Mouse (Mus musculus) kidney, postnatal 0 days (tissue): ENCODE results near the gene Sh3bp5. TPM values are rescaled to one million over a fixed set of nuclear protein-coding genes. Genes with fewer than 3 reads are reported as not detected.

Experiments used
- ATAC-seq: fragments of 200-750 bp; cut with Nextera tagmentation; replicated peaks from 2 replicates; pipeline ENCODE4 v1.8.0; 2017; ENCODE audit warnings: low read depth, moderate number of reproducible peaks, moderate TSS enrichment, moderate library complexity; ENCODE audit not compliant: low FRiP score
- DNase-seq: peaks from one replicate; pipeline ENCODE4 v3.0.0-alpha.2; 2016; ENCODE audit warnings: low spot score
- H3K27ac ChIP-seq: fragments of 300-500 bp; sonication (generic); 2 replicates; pipeline ENCODE4 v1.5.1; 2014; ENCODE audit warnings: mild to moderate bottlenecking
- H3K27me3 ChIP-seq: fragments of 300-500 bp; sonication (generic); 2 replicates; pipeline ENCODE4 v1.6.1; 2014; ENCODE audit warnings: low read length, mixed read lengths; ENCODE audit not compliant: insufficient read depth
- H3K36me3 ChIP-seq: fragments of 300-500 bp; sonication (generic); 2 replicates; pipeline ENCODE4 v1.6.1; 2014; ENCODE audit warnings: low read length, mixed read lengths; ENCODE audit not compliant: insufficient read depth
- H3K4me1 ChIP-seq: fragments of 300-500 bp; sonication (generic); replicated peaks from 2 replicates; pipeline ENCODE4 v1.6.1; 2014; ENCODE audit warnings: antibody characterized with exemption, low read length, mixed read lengths; ENCODE audit not compliant: insufficient read depth
- H3K4me2 ChIP-seq: fragments of 300-500 bp; sonication (generic); 2 replicates; pipeline ENCODE4 v1.6.1; 2014; ENCODE audit warnings: mild to moderate bottlenecking, low read length, moderate library complexity, mixed read lengths
- H3K4me3 ChIP-seq: fragments of 300-500 bp; sonication (generic); replicated peaks from 2 replicates; pipeline ENCODE4 v1.5.1; 2014; ENCODE audit warnings: low read depth, low read length
- H3K9ac ChIP-seq: fragments of 300-500 bp; sonication (generic); 2 replicates; pipeline ENCODE4 v1.6.1; 2014; ENCODE audit warnings: low read depth, low read length
- H3K9me3 ChIP-seq: fragments of 300-500 bp; sonication (generic); replicated peaks from 2 replicates; pipeline ENCODE4 v1.6.1; 2016; ENCODE audit warnings: low read length, inconsistent platforms, mixed read lengths
- CTCF ChIP-seq: IDR thresholded peaks from 2 replicates; pipeline ENCODE4 v1.5.1; 2016; ENCODE audit warnings: antibody characterized with exemption, low read depth, mild to moderate bottlenecking, moderate library complexity
- WGBS: fragments of 180-500 bp; shearing (Covaris S2); extraction: QIAGEN DNeasy Blood & Tissue Kit; methylation state at CpG from one replicate; pipeline ENCODE4 v1.1.7; 2014; 5-methylcytosine and 5-hydroxymethylcytosine counted together
- polyA plus RNA-seq: library from polyadenylated mRNA; unstranded; fragments of >200 nt; fragmentation: Nextera tagmentation; extraction: Ambion mirVana; gene quantifications from 2 replicates; pipeline ENCODE4 v1.2.1, GENCODE M21; 2015

Sh3bp5 gene
- polyA plus RNA-seq, 1 experiment from 2014 or later: 45.2 TPM

DNA sequence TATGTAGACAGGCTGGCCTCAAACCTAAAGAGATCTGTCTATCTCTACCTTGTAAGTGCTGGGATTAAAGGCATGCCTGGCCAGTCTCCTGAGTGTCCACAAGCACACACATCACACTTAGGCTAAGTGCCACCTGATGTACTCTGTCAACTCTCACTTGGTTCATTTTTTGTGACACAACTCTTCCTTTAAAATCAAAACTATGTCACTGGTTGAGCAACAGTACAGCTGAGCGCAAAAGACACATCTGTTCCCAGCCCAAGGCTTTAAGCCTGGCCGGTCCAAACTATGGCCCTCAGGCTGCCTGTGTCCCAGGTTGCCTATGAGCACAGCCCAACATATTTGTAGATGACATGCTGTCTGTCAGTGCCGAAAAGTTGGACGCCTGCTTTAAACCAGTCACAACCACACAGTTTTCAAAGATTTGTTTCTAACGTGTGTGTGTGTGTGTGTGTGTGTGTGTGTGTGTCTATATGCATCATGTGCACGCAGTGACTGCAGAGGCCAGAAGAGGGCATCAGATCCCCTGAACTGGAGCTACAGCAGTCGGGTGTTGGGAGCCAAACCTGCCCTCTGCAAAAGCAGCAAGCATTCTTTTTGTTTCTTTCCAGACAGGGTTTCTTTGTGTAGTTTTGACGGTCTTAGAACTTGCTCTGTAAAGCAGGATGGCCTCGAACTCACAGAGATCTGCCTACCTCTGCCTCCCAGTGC lies 40.9 kb downstream of the Sh3bp5 start:
- Histone ChIP-seq H3K4me2 (no peak overlapping the region), H3K4me1 (peaks cover 8% of the 10 kb centered on the region; the same call in 1 of the 2 replicates), H3K9me3 (no peaks in the 10 kb centered on the region), H3K36me3 (0 out of 2 replicates have a peak, but pooled peaks cover 3% of the 10 kb centered on the region), H3K9ac (no peak overlapping the region), H3K4me3 (no peak overlapping the region), H3K27me3 (no peaks in the 10 kb centered on the region), H3K27ac (peak overlapping the region; percentile 40; the same call in 1 of the 2 replicates)
- DNase-seq: no peak
- peak; percentile 44 for TF ChIP-seq CTCF
- 95% methylated on average over 9 of the region's 9 CpGs for WGBS
- no peak for ATAC-seq

DNA sequence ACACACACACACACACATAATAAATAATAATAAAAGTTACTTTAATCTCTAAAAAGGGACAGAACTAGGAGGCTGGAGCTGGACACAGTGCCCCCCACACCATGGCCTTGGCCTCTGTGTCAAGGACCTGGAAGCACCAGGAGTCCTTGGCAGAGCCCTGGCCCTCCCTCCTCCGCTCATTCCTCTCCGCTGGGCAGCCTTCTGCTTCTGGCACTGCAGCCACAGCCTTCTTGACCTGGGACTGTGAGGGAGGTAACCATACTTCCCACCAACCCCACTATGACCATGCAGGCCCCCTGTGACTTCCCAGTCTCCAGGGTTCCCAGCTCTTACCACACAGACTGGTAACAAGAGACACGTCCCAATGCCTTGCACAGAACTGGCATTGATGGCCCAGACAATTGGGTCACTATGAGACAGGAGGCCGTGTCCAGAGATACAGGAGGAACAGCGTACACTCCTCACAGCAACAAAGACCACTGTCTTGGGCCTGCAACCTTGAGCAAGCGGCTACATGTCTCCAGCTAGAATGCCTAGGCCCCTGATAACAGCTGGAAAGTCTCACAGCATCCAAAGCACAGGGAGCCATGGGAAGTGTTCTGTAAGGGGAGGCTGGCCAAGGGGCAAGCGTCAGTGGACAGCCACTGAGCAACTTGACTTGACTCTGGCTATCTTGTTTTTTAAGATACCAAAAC lies 41.8 kb downstream of the Sh3bp5 start:
- ATAC-seq (no peak), DNase-seq (peak; percentile 71)
- H3K9me3 ChIP-seq: no peaks in the 10 kb centered on the region
- no peak for TF ChIP-seq CTCF
- H3K4me2 ChIP-seq: no peak overlapping the region
- no peaks in the 10 kb centered on the region for H3K27me3 ChIP-seq
- no peak overlapping the region for H3K4me3 ChIP-seq
- H3K36me3 ChIP-seq: 0 out of 2 replicates have a peak, but pooled peaks cover 3% of the 10 kb centered on the region
- 60% methylated on average over 7 of the region's 7 CpGs for WGBS
- H3K4me1 ChIP-seq: peaks cover 5% of the 10 kb centered on the region; the same call in 1 of the 2 replicates
- H3K27ac ChIP-seq: peak overlapping the region; percentile 31; the same call in 1 of the 2 replicates
- H3K9ac ChIP-seq: no peak overlapping the region

DNA sequence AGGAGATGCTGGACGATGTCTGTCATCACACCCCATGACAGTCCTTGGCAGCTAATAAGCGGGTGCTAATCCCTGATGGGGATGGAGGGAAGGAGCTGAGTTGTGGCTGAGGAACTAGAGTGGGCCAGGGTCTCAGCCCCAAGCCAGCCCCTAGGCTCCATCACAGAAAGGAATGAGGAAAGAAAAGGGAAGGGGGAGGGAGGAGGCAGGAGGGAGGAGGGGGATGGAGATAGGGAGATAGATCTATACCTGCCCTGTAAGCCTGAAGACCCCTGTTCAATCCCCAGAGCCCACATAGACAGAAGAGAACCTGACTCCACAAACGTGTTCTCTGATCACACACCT lies 42.4 kb downstream of the Sh3bp5 start:
- no peak for ATAC-seq

DNA sequence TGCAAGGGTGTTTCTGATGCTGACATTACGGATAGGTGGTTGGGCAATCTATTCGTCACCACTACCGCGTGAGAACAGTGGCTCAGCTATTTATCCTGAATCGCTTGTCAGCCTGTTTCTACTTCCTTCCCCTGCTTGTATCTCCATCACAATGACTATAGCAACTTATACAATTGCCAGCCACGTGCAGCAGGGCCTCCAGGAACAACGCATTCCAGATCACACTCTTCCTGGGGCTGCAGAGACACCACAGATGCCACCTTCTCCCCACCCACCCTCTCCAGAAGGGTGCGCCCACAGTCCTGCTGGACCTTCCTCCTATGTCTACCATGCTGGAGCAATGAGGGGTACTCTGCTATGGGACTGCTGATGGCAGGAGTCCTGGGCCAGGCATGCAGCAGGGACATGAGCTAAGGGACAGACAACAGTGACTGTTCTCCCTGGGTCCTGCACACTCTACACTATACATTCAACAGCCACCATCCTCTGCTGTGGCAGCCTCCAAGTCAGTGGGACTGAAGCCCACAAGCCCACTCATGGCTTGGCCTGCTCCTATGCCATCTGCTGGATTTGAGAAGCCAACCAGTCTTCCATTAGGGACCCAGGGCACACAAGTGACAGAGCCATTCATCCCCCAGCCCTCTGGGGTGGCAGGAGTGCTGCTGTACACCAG lies 42.9 kb downstream of the Sh3bp5 start:
- 70% methylated on average over 8 of the region's 8 CpGs for WGBS
- Histone ChIP-seq H3K4me3 (no peak overlapping the region), H3K27ac (no peak overlapping the region), H3K9me3 (no peaks in the 10 kb centered on the region), H3K4me1 (peaks cover 5% of the 10 kb centered on the region; the same call in 1 of the 2 replicates), H3K36me3 (0 out of 2 replicates have a peak, but pooled peaks cover 3% of the 10 kb centered on the region), H3K9ac (no peak overlapping the region), H3K27me3 (no peaks in the 10 kb centered on the region), H3K4me2 (no peak overlapping the region)
- TF ChIP-seq CTCF: no peak
- ATAC-seq: no peak
- no peak for DNase-seq

More for the DNA sequence above, 42.4 kb downstream of the Sh3bp5 start:
- TF ChIP-seq CTCF: no peak
- Histone ChIP-seq H3K36me3 (0 out of 2 replicates have a peak, but pooled peaks cover 3% of the 10 kb centered on the region), H3K27me3 (no peaks in the 10 kb centered on the region), H3K9me3 (no peaks in the 10 kb centered on the region), H3K4me2 (no peak overlapping the region), H3K27ac (no peak overlapping the region), H3K4me3 (no peak overlapping the region), H3K9ac (no peak overlapping the region), H3K4me1 (peaks cover 5% of the 10 kb centered on the region; the same call in 1 of the 2 replicates)
- DNase-seq: no peak
- 88% methylated on average over 3 of the region's 3 CpGs for WGBS

DNA sequence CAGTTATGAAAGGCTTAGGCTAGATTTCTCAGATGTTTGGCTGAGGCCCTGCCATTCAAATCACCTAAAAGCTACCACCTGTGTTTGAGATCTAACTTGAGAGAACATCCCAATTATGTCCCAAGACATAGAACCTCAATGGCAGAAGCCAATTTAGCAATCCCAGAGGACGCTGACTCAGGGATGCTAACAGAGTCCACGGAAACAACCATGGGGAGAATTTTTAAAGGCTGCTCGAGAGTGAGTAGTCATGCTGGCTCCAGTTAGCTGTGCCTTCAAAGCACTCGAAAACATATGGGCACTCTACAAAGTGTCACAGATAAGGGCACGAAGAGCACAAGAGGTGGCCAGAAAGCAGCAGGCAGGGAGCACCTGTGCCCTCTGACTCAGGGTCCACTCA lies 43.6 kb downstream of the Sh3bp5 start:
- no peak overlapping the region for H3K27ac ChIP-seq
- no peak for TF ChIP-seq CTCF
- 92% methylated on average over 5 of the region's 5 CpGs for WGBS
- H3K27me3 ChIP-seq: no peaks in the 10 kb centered on the region
- H3K9ac ChIP-seq: no peak overlapping the region
- H3K9me3 ChIP-seq: no peaks in the 10 kb centered on the region
- ATAC-seq (no peak), DNase-seq (no peak)
- no peak overlapping the region for H3K4me2 ChIP-seq
- 0 out of 2 replicates have a peak, but pooled peaks cover 3% of the 10 kb centered on the region for H3K36me3 ChIP-seq
- H3K4me3 ChIP-seq: no peak overlapping the region
- no peaks in the 10 kb centered on the region for H3K4me1 ChIP-seq
